Mouse (Mus musculus) intestine, embryonic 16.5 days (tissue): ENCODE data around the gene Olfr1331. TPM values are rescaled to one million over a fixed set of nuclear protein-coding genes. Genes with fewer than 3 reads are reported as not detected.
"Not testable (repeated sequence)": the region's sequence is repeated elsewhere in the genome, so short reads cannot be mapped to it uniquely, and the experiment has no call there.

ENCODE experiments used
- ATAC-seq: fragments of 200-750 bp; cut with Nextera tagmentation; 2 replicates; pipeline ENCODE4 v1.8.0; 2017; ENCODE audit warnings: moderate TSS enrichment, moderate library complexity
- H3K27ac ChIP-seq: fragments of 300-500 bp; sonication (generic); 2 replicates; pipeline ENCODE4 v1.5.1; 2014; ENCODE audit warnings: mild to moderate bottlenecking, low read length
- H3K27me3 ChIP-seq: fragments of 300-500 bp; sonication (generic); replicated peaks from 2 replicates; pipeline ENCODE4 v1.6.1; 2014; ENCODE audit warnings: low read length, control low read depth, mixed read lengths; ENCODE audit not compliant: control insufficient read depth, insufficient read depth
- H3K36me3 ChIP-seq: fragments of 300-500 bp; sonication (generic); 2 replicates; pipeline ENCODE4 v1.6.1; 2014; ENCODE audit warnings: low read length, control low read depth; ENCODE audit not compliant: control insufficient read depth, insufficient read depth
- H3K4me1 ChIP-seq: fragments of 300-500 bp; sonication (generic); 2 replicates; pipeline ENCODE4 v1.6.1; 2014; ENCODE audit warnings: low read length, control low read depth, mixed read lengths; ENCODE audit not compliant: control insufficient read depth, insufficient read depth
- H3K4me2 ChIP-seq: fragments of 300-500 bp; sonication (generic); 2 replicates; pipeline ENCODE4 v1.6.1; 2014; ENCODE audit warnings: low read depth, low read length, control low read depth
- H3K4me3 ChIP-seq: fragments of 300-500 bp; sonication (generic); 2 replicates; pipeline ENCODE4 v1.5.1; 2014; ENCODE audit warnings: mild to moderate bottlenecking, low read length
- H3K9ac ChIP-seq: fragments of 300-500 bp; sonication (generic); 2 replicates; pipeline ENCODE4 v1.6.1; 2014; ENCODE audit warnings: low read depth, low read length
- H3K9me3 ChIP-seq: fragments of 300-500 bp; sonication (generic); 2 replicates; pipeline ENCODE4 v1.6.1; 2016; ENCODE audit warnings: low read length, control low read depth; ENCODE audit not compliant: control insufficient read depth
- WGBS: fragments of 180-500 bp; shearing (Covaris S2); extraction: QIAGEN DNeasy Blood & Tissue Kit; methylation state at CpG from one replicate; pipeline ENCODE4 v1.1.7; 2014; 5-methylcytosine and 5-hydroxymethylcytosine counted together
- polyA plus RNA-seq: library from polyadenylated mRNA; unstranded; fragments of >200 nt; fragmentation: Nextera tagmentation; extraction: Ambion mirVana; gene quantifications from 2 replicates; pipeline ENCODE4 v1.2.1, GENCODE M21; 2015

Olfr1331 gene
- not detected in 2 replicates for polyA plus RNA-seq

DNA sequence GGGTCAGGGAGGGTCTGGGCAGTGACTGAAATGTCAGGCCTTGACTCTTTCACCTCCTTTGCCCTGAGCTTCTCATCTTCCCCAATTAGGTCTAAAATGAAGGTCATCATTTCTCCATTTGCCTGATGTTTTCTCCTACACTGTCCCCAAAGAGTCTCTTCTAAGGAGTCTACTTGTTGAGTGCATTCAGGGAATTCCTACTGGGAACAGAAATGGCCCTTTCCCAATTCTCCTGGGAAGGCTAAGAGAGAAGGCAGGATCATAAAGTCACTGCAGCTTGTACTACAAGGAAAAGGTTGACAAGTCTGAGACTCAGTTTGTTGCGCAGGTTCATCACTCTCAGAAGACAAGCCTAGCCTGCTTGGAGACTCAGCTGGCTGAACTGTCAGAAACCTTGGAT lies at the start of gene Olfr1331:
Gene Olfr1331, plus strand, starts transcription at position 301 of the 400 bp plus-strand sequence.
- Histone ChIP-seq H3K27ac (no peak within 1 kb of the TSS), H3K9ac (no peak within 1 kb of the TSS), H3K4me1 (no peaks in the 10 kb centered on the region), H3K9me3 (no peaks in the 10 kb centered on the region), H3K36me3 (no peaks in the 10 kb centered on the region), H3K4me3 (no peak within 1 kb of the TSS), H3K27me3 (no peaks in the 10 kb centered on the region), H3K4me2 (no peak within 1 kb of the TSS)
- WGBS: 94% methylated on average over 1 of the region's 1 CpGs
- ATAC-seq: no peak

DNA sequence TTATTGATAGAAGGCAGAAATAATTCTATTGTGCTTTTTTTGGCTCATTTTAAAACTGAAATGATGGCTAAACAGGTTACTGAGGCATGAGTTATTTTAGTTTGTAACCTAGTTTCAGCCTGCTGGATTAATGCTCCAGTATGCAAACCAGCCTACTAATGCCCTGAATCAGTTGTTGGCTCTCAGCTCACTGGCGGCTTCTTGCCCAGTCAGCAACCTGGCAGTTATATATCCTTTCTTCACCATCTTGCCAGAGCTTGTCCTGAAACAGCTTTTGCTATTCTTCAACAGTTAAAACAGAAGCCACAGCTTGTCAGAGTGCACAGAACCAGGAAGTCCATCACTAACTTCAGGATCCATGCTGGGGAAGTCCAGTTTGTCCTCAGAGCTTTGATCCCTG lies 45.5 kb upstream of the Olfr1331 start:
- 85% methylated on average over 1 of the region's 1 CpGs for WGBS
- Histone ChIP-seq H3K27ac (no peak overlapping the region), H3K4me2 (no peak overlapping the region), H3K27me3 (no peaks in the 10 kb centered on the region), H3K9ac (no peak overlapping the region), H3K9me3 (no peaks in the 10 kb centered on the region), H3K4me1 (no peaks in the 10 kb centered on the region), H3K36me3 (no peaks in the 10 kb centered on the region), H3K4me3 (no peak overlapping the region)
- ATAC-seq: no peak

DNA sequence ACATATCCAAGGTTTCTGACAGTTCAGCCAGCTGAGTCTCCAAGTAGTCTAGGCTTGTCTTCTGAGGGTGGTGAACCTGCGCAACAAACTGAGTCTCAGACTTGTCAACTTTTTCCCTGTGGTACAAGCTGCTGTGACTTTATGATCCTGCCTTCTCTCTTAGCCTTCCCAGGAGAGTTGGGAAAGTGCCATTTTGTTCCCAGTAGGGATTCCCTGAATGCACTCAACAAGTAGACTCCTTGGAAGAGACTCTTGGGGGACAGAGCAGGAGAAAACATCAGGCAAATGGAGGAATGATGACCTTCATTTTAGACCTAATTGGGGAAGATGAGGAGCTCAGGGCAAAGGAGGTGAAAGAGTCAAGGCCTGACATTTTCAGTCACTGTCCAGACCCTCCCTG lies 28.3 kb upstream of the Olfr1331 start, which contains the start of gene Olfr1333:
Gene Olfr1333, minus strand, starts transcription at position 101 of the 400 bp plus-strand sequence.
- no peaks in the 10 kb centered on the region for H3K36me3 ChIP-seq
- no peak within 1 kb of the TSS for H3K4me2 ChIP-seq
- H3K4me1 ChIP-seq: no peaks in the 10 kb centered on the region
- H3K27ac ChIP-seq: no peak within 1 kb of the TSS
- no peak within 1 kb of the TSS for H3K4me3 ChIP-seq
- WGBS: 97% methylated on average over 1 of the region's 1 CpGs
- no peaks in the 10 kb centered on the region for H3K9me3 ChIP-seq
- no peak within 1 kb of the TSS for H3K9ac ChIP-seq
- no peak for ATAC-seq
- no peaks in the 10 kb centered on the region for H3K27me3 ChIP-seq

DNA sequence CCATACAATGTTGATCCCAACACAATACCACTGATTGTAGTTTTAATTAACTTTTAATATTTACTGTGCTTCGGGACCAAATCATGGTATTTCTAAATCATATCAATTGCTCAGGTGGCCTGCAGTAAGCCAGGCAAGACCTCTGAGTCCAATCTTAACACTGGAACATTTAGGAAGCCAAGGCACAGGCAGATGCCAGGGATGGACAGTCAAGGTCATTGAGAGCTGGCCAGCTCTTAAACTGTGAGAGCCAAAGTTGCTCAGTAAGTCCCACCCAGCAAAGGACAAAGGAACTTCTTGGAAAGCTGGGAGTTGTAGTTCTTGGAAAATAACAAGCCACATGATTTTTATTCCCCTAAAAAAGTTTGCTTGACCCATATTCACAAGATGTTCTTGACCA lies 2.7 kb upstream of the Olfr1331 start:
- no peaks in the 10 kb centered on the region for H3K36me3 ChIP-seq
- H3K4me1 ChIP-seq: no peaks in the 10 kb centered on the region
- no peak overlapping the region for H3K9ac ChIP-seq
- no peak for ATAC-seq
- WGBS: 83% methylated on average over 1 of the region's 1 CpGs
- no peak overlapping the region for H3K27ac ChIP-seq
- no peak overlapping the region for H3K4me2 ChIP-seq
- H3K4me3 ChIP-seq: no peak overlapping the region
- no peaks in the 10 kb centered on the region for H3K9me3 ChIP-seq
- no peaks in the 10 kb centered on the region for H3K27me3 ChIP-seq

DNA sequence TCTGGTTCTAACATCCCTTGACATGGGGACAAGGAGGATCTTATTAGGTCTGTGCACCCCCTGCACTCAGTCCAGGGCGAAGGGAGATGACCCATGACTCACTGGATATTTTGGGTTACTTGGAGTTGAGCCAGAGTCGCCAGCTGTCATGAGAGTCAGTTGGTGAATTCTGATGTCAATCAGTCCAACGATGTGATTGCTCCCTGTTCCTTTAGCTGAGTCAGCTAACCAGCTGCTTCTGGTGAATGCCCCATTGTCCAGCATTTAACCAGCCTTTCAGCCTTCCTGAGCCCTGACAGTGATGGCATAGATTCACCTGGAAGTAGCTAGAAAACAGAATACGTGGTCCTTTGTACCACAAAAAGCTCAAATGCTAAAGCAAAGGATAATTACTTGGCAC lies 1.7 kb upstream of the Olfr1331 start:
- Histone ChIP-seq H3K4me2 (no peak overlapping the region), H3K27ac (no peak overlapping the region), H3K36me3 (no peaks in the 10 kb centered on the region), H3K4me1 (no peaks in the 10 kb centered on the region), H3K9ac (no peak overlapping the region), H3K9me3 (no peaks in the 10 kb centered on the region), H3K27me3 (no peaks in the 10 kb centered on the region), H3K4me3 (no peak overlapping the region)
- 72% methylated on average over 4 of the region's 4 CpGs for WGBS
- no peak for ATAC-seq

DNA sequence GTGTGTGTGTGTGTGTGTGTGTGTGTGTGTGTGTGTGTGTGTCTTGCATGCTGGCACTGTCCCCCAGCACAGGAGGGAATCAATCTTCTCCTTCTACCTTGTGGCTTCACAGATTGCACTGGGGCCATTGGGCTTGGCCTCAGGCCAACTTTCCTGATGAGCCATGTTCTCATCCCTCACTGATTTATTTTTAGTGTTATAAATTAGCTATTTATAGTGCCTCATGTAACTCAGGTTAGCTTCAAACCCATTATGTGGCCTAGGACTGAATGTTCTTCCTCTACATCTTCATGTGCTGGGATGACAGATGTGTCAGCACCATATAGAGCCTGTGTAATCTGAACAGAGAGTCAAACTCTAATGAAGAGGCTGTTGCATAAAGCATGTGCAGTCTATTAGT lies 3.1 kb downstream of the Olfr1331 start:
- Histone ChIP-seq H3K4me2 (no peak overlapping the region), H3K27ac (no peak overlapping the region), H3K4me3 (no peak overlapping the region), H3K36me3 (no peaks in the 10 kb centered on the region), H3K27me3 (no peaks in the 10 kb centered on the region), H3K9me3 (no peaks in the 10 kb centered on the region), H3K9ac (no peak overlapping the region), H3K4me1 (no peaks in the 10 kb centered on the region)
- no peak for ATAC-seq

DNA sequence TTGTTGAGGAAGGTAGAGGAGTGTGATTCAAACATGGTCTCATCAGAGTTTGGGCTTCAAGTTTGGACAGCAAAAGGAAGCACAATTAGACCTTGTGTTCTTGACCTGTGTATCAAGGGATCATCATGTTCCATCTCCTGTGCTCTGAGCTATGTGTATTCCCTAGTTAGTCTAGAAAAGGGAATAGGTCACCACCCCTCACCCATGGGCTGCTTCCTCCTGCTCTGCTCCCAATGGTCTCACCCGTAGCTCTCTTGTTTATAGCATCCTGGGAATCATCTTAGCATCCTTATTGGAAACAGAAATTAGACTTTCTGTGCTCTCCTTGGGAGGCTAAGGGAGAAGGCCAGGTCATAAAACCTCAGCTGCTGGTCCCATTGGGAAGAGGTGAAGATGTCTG lies 23.8 kb downstream of the Olfr1331 start, which contains the start of gene Olfr1330:
Gene Olfr1330, plus strand, starts transcription at position 301 of the 400 bp plus-strand sequence.
- no peaks in the 10 kb centered on the region for H3K4me1 ChIP-seq
- 90% methylated on average over 1 of the region's 1 CpGs for WGBS
- ATAC-seq: no peak

DNA sequence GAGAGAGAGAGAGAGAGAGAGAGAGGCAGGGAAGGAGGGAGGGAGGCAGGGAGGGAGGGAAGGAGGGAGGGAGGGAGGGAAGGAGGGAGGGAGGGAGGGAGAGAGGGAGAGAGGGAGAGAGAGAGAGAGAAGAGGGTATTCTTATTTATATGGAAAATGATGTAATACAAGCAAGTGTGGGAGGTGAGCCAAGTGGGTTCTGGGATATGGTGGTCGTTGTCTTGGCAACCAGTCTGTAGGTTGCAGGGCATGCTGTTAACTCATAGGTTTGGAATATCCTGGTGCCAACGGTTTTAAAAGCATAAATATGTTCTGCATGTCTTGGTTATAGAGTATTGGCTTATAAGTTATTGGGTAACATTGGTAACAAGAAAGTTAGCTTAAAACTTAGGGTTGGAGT lies 37.5 kb downstream of the Olfr1331 start:
- H3K27me3 ChIP-seq: no peaks in the 10 kb centered on the region
- WGBS: 61% methylated on average over 2 of the region's 2 CpGs
- H3K4me1 ChIP-seq: no peaks in the 10 kb centered on the region
- ATAC-seq: no peak
- no peaks in the 10 kb centered on the region for H3K36me3 ChIP-seq
- no peak overlapping the region for H3K27ac ChIP-seq
- no peak overlapping the region for H3K9ac ChIP-seq
- no peak overlapping the region for H3K4me2 ChIP-seq
- H3K4me3 ChIP-seq: no peak overlapping the region
- H3K9me3 ChIP-seq: no peaks in the 10 kb centered on the region

More for the DNA sequence above, 23.8 kb downstream of the Olfr1331 start, which contains the start of gene Olfr1330:
- Histone ChIP-seq H3K27me3 (no peaks in the 10 kb centered on the region), H3K9me3 (no peaks in the 10 kb centered on the region), H3K9ac (no peak within 1 kb of the TSS), H3K4me3 (no peak within 1 kb of the TSS), H3K4me2 (no peak within 1 kb of the TSS), H3K27ac (no peak within 1 kb of the TSS), H3K36me3 (no peaks in the 10 kb centered on the region)

DNA sequence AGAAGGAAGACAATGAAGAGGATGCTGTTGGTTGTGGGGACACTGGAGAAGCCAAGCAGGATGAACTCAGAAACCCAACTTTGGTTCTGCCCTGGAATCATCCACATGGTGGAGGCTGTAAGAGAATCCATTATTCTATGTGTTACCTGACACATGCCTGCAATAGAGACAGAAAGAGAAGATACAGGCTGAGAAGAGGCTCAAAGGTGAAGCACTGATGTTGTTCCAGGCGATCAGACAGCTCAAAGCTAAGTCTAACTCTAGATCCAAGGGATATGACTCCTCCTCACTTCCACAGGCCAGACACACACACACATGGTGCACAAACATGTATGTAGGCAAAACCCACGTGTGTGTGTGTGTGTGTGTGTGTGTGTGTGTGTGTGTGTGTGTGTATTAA lies 52.9 kb downstream of the Olfr1331 start, which contains the start of gene Olfr1329:
Gene Olfr1329, minus strand, starts transcription at position 101 of the 400 bp plus-strand sequence.
- H3K4me1 ChIP-seq: not testable (repeated sequence)
- 51% methylated on average over 2 of the region's 2 CpGs for WGBS

More for the DNA sequence above, 52.9 kb downstream of the Olfr1331 start, which contains the start of gene Olfr1329:
- not testable (repeated sequence) for H3K36me3 ChIP-seq, H3K4me2 ChIP-seq, H3K9ac ChIP-seq, H3K27me3 ChIP-seq, ATAC-seq, H3K4me3 ChIP-seq, H3K9me3 ChIP-seq, H3K27ac ChIP-seq
